Mouse (Mus musculus) erythroblast, embryonic 14.5 days (primary cell): Measurements from ENCODE around the gene Sox30.

Experiments
- GATA1 ChIP-seq: IDR thresholded peaks from 2 replicates; pipeline ENCODE4 v1.6.1; 2012; ENCODE audit warnings: low read length, inconsistent platforms, mixed read lengths
- TAL1 ChIP-seq: IDR thresholded peaks from 3 replicates; pipeline ENCODE4 v1.6.1; 2012; ENCODE audit warnings: low read length, inconsistent platforms, mixed read lengths

GRCm38 (mm10) chr11:45966896-45967295 lies 13.2 kb upstream of the Sox30 start:
- TF ChIP-seq TAL1 (no peak), GATA1 (no peak)
